Mouse (Mus musculus) erythroblast, embryonic 14.5 days (primary cell): ENCODE results near the gene Tmem205.

Experiments used
- GATA1 ChIP-seq: IDR thresholded peaks from 2 replicates; pipeline ENCODE4 v1.6.1; 2012; ENCODE audit warnings: low read length, inconsistent platforms, mixed read lengths
- TAL1 ChIP-seq: IDR thresholded peaks from 3 replicates; pipeline ENCODE4 v1.6.1; 2012; ENCODE audit warnings: low read length, inconsistent platforms, mixed read lengths

DNA sequence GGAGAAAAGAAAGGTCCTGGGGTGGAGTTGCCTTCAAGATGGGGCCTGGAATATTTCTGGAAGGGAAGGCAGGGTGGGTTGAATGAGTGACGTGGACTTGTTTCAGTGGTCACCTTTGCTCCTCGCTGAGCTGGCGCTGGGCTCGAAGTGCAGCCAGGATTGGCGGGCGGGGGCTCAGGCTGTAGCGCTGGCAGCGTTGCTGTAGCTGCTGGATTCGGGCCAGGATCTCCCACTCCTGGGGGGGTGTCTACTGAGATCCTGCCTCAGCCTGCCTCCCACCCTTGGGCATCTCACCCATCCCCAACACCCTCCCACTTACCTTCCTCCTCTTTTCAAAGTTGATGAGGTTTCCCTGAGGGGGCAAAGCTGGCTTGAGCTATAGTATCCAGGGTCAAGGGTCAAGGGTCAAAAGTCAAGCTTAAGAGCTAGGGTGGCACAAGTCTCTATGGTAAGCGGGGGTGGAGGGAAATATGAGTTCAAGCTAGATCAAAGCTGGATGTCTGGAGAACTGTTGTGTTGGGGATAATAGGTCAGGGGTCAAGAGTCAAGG, 49.3 kb upstream of the Tmem205 start:
- no peak for TF ChIP-seq GATA1
- TF ChIP-seq TAL1 = no peak
